Mouse (Mus musculus): ENCODE measurements around the gene Agbl2. TPM values are rescaled to one million over a fixed set of nuclear protein-coding genes. Genes with fewer than 3 reads are reported as not detected.

Gene Agbl2
- 0.19 and 0.26 TPM in 2 replicates for polyA plus RNA-seq (2015; fragmentation: Nextera tagmentation; extraction: Ambion mirVana)

GRCm38 (mm10) chr2:90782458-90782857 is at the start of gene Agbl2:
Gene Agbl2, plus strand, starts transcription at chr2:90782727.
- peak; percentile 6 for DNase-seq (ENCODE audit: low spot score)

GRCm38 (mm10) chr2:90735326-90735725 is 47.2 kb upstream of the Agbl2 start:
- no peak for DNase-seq (ENCODE audit: low spot score)

DNA sequence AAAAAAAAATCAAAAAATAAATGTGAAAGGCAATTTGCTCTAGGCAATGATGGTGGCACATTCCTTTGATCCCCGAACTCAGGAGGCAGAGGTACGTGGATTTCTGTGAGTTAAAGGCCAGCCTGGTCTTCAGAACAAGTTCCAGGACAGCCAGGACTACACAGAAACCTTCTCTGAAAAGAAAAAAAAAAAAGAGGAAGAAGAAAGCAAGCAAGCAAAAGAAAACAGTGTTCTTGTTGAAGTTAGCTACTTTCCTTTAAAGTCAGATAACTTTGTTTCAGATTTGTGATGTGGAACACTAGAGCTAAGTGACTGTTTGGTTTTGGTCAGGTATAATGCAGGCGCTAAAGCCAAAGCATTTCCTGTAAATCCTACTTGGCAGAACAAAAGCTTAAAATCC is 43.7 kb upstream of the Agbl2 start:
- no peak for DNase-seq (ENCODE audit: low spot score)

DNA sequence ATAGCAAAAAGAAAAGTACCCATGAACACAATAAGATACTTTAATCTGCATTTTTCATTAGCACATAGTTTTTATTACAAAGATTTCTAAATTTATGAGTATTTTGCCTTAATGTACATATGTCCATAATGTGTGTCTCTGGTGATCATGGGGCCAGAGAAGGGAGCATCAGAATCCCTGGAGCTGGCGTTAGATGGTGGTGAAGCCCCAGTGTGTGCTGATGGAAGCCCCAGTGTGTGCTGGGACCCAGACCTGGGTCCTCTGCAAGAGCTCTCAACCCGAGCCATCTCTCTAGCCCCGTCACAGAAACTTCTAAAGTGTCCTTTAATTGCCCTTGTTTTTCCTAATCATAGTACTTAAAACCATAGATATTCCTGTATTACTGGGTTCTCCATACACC is 43.2 kb upstream of the Agbl2 start:
- no peak for DNase-seq (ENCODE audit: low spot score)

- DNase-seq (ENCODE audit: low spot score), result no peak
Measured at GRCm38 (mm10) chr2:90739921-90740320, 42.6 kb upstream of the Agbl2 start.

GRCm38 (mm10) chr2:90744285-90745052 is 38.1 kb upstream of the Agbl2 start:
- DNase-seq (ENCODE audit: low spot score), result peak; percentile 4

- peak; percentile 99 for DNase-seq (ENCODE audit: low spot score)
Measured at GRCm38 (mm10) chr2:90745053-90745678, 37.4 kb upstream of the Agbl2 start, which contains the start of gene Fnbp4. Gene Fnbp4, plus strand, starts transcription at chr2:90745370.

GRCm38 (mm10) chr2:90745740-90746537 is 36.6 kb upstream of the Agbl2 start:
- DNase-seq (ENCODE audit: low spot score), result peak; percentile 13

DNA sequence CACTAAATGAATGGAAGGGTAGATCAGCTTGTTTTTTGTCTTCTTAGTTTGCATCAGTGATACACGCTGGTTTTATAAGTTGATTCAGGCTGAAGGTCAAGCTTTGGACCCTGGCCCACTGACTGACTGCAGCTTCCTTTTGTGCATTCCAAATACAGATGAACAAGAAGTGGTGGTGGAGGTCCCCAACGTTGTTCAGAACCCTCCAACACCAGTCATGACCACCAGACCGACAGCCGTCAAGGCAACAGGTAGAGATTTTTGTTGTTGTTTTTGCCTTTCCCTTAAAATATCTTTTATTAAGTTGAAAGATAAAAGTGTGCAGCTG is 36.0 kb upstream of the Agbl2 start:
- no peak for DNase-seq (ENCODE audit: low spot score)

- DNase-seq (ENCODE audit: low spot score), result no peak
Measured at GRCm38 (mm10) chr2:90747131-90747530, 35.4 kb upstream of the Agbl2 start.

DNA sequence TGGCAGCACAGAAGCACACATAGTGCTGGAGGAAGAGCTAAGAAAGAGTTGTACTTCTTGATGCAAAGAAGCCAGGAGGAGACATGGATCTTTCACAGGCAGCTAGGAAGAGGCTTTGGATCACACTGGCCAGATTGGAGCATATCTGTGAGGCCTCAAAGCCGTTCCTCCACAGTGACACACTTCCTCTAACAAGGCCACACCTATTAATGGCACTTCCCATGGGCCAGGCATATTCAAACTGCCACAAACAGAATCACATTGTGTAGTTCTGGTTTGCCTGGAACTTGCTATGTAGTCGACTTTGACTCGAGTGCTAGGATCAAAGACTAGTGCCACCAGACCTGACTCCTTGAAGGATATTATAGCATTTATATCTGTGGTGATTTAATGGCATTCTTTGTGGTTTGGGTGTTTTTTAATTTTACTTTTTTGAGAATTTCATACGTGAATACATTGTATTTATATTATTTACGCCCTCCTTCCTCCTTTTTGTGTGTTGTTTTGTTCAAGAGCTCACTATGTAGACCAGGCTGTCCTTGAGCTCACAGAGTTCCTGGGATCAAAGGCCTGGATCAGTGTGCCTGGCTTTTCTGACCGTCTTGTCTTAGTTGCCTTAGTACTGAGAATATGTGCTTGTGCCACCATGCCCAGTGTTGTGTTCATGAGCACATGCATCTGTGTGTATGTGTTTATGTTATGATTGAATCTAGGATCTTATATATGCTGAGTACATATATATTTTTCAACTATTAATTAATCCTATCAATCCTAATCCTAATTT is 32.7 kb upstream of the Agbl2 start:
- no peak for DNase-seq (ENCODE audit: low spot score)

GRCm38 (mm10) chr2:90753565-90753964 is 29.0 kb upstream of the Agbl2 start:
- DNase-seq (ENCODE audit: low spot score), result no peak

GRCm38 (mm10) chr2:90754188-90754587 is 28.3 kb upstream of the Agbl2 start:
- DNase-seq (ENCODE audit: low spot score), result no peak

DNA sequence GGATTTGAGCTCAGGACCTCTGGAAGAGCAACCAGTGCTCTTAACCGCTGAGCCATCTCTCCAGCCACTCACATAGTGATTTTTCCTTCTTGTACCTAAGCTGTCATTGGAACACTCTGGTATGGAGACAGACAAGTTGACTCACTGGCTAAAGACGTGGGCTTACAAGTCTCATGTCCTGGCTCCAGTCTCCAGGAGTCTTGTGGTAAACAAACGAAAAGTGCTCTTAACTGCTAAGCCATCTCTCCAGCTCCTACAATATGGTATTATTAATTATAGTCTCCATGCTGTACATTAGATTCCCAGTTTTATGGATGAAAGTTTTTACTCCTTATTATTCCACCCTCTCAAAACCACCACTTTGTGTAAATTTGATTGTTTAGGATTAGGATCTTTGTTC is 17.4 kb upstream of the Agbl2 start:
- DNase-seq (ENCODE audit: low spot score), result no peak

DNA sequence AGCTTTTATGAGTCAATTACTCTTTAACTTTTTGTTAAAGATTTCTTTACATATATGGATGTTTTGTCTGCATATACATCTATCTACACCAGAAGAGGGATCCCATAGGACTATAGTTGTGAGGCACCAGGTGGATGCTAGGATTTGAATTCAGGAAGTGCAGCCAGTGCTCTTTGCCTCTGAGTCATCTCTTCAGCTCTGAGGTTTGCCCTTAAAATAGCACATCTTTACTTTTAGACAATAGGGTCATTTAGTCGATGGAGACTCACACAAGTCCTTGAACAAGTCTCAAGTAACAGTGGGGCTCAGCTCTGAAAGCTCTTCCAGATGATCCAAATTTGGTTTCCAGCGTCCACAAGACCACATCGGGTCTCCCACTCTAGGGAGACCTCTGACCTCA is 1.2 kb upstream of the Agbl2 start:
- no peak for DNase-seq (ENCODE audit: low spot score)

DNA sequence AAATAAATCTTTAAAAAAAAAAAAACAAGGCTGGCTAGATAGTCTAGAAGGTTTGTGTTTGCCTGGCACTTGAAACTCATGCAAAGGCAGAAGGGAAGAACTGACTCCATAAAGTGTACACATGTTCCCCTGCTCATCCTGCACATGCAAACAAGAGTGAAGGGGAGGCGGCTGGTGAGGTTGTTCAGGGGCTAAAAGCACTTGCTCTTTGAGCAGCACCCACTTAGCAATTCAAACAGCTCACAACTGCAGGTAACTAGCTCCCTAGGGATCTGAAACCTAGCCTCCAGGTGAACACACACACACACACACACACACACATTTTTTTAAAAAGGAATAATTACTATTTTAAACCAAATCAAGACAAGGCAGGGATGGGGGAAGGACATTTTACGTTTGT is 589 bp upstream of the Agbl2 start:
- no peak for DNase-seq (ENCODE audit: low spot score)

GRCm38 (mm10) chr2:90782901-90783486 is 467 bp downstream of the Agbl2 start:
- no peak for DNase-seq (ENCODE audit: low spot score)

DNA sequence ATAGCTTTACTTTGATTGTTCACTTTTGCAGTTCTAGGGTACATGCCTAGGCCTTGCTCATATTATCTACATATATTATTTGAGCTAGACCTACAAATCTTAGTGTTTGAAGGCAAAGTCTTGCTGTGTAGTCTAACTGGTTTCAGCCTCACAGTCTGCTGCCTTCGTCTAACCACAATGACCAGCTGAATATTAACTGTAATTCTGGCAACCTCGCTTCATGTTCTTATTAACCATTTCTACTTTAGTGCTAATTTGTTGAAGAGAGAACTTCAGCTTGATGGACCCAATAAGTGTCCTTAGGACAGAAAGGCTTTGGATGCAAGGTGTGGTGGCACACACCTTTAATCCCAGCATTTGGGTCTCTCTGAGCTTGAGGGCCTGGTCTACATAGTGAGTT is 5.6 kb downstream of the Agbl2 start:
- no peak for DNase-seq (ENCODE audit: low spot score)

DNA sequence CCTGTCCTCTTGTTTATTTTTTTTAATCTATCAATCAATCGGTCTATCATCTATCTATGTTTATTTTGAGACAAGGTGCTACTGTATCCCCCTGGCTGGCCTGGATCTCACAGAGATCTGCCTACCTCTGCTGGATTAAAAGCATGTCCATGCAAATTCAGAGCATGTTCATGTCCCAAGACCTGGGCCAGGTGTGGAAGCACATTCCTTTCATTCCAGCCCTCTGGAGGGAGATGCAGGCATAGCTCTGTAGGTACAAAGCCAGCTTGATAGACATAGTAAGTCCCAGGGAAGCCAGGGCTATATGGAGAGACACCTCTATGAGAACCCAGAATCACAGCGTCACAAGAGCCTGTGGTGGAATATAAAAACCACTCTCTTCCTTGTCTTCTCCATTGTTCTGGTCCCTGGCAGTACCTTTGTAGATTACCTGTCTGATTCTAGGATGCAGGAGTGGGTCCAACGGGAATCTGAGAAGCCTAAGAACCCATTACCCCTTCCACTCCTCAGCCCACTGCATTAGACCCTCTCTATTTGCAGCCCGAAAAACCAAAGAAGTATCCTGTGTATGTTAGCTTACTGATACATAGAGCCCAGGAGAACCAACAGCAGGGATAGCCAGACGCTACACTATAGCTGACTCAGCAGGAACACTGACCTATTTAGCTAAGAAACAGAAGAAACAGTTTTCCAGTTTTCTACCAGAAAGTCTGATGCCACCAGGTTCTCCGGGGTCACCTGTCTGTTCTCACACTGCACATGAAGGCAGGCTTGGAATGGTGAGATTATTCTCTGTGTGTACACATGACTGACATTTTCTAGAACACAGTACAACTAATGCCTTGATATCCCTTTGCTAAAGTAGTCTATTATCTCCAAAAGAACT is 26.0 kb downstream of the Agbl2 start:
- DNase-seq (ENCODE audit: low spot score), result no peak

DNA sequence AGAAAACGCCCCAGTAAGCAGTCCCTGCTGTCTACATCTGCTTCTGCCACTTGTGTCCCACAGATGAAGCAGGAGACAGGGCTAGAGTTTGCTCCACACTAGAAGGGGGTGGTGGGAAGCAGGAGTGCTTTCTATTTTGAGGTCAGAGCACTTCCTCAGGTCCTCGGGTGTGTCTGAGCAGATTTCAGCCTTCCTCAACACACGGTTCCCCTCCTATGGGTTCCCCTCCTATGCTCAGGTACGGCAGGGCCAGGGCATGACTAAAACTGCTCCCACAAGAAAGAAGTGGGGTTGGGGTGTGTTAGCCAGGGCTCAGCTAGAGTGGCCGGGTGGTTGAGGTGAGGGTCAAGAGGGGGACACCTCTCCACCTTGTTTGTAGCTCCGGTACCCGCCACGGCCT is 28.2 kb downstream of the Agbl2 start:
- no peak for DNase-seq (ENCODE audit: low spot score)
